Mouse (Mus musculus) brain, adult 2 months (tissue): ENCODE measurements at regions not wholly inside any gene's neighbourhood (a gene's known extent, or its start where the extent isn't known, plus 50 kb on each side); places are given as distances from the start of the nearest gene placed in this dataset.
A peak's percentile ranks its signal among the peaks of the same experiment; 100 is the strongest.

ENCODE experiments used
- DNase-seq: peaks from one replicate; pipeline ENCODE4 v3.0.0; 2011; ENCODE audit warnings: low read depth, low spot score

GRCm38 (mm10) chr14:71359581-71359980, 759.9 kb upstream of the Fam160b2 start:
- no peak for DNase-seq

- DNase-seq, result peak; percentile 91
Observed at GRCm38 (mm10) chr14:71338219-71338618, 738.6 kb upstream of the Fam160b2 start.

GRCm38 (mm10) chr14:71336906-71337305, 737.3 kb upstream of the Fam160b2 start:
- no peak for DNase-seq

- DNase-seq, result no peak
Observed at GRCm38 (mm10) chr14:71334022-71334421, 734.4 kb upstream of the Fam160b2 start.

GRCm38 (mm10) chr14:71329862-71330630, 730.4 kb upstream of the Fam160b2 start:
- peak; percentile 79 for DNase-seq

GRCm38 (mm10) chr14:71327621-71328020, 728.0 kb upstream of the Fam160b2 start:
- DNase-seq, result no peak

- DNase-seq, result peak; percentile 72
Observed at GRCm38 (mm10) chr14:71326521-71327105, 727.0 kb upstream of the Fam160b2 start.

- DNase-seq, result no peak
Observed at GRCm38 (mm10) chr14:71315228-71315627, 715.6 kb upstream of the Fam160b2 start.

GRCm38 (mm10) chr14:71299755-71300154, 700.1 kb upstream of the Fam160b2 start:
- peak; percentile 55 for DNase-seq

GRCm38 (mm10) chr14:71281568-71281967, 681.9 kb upstream of the Fam160b2 start:
- DNase-seq, result no peak

GRCm38 (mm10) chr14:71276309-71276791, 676.7 kb upstream of the Fam160b2 start:
- peak; percentile 28 for DNase-seq

GRCm38 (mm10) chr14:71272470-71272869, 672.8 kb upstream of the Fam160b2 start:
- no peak for DNase-seq

- no peak for DNase-seq
Observed at GRCm38 (mm10) chr14:71257650-71258049, 658.0 kb upstream of the Fam160b2 start.

- DNase-seq, result no peak
Observed at GRCm38 (mm10) chr14:71254207-71254606, 654.6 kb upstream of the Fam160b2 start.

- DNase-seq, result no peak
Observed at GRCm38 (mm10) chr14:71252136-71252535, 652.5 kb upstream of the Fam160b2 start.

GRCm38 (mm10) chr14:71251116-71251515, 651.5 kb upstream of the Fam160b2 start:
- no peak for DNase-seq

GRCm38 (mm10) chr14:71249387-71249965, 649.8 kb upstream of the Fam160b2 start:
- peak; percentile 5 for DNase-seq

- DNase-seq, result no peak
Observed at GRCm38 (mm10) chr14:71248534-71248933, 648.9 kb upstream of the Fam160b2 start.

GRCm38 (mm10) chr14:71241655-71242390, 642.2 kb upstream of the Fam160b2 start:
- DNase-seq, result peak; percentile 18

- no peak for DNase-seq
Observed at GRCm38 (mm10) chr14:71236192-71236591, 636.6 kb upstream of the Fam160b2 start.

- no peak for DNase-seq
Observed at GRCm38 (mm10) chr14:71234900-71235299, 635.3 kb upstream of the Fam160b2 start.

- DNase-seq, result no peak
Observed at GRCm38 (mm10) chr14:71234276-71234675, 634.6 kb upstream of the Fam160b2 start.
